Mouse (Mus musculus): Measurements from ENCODE around the gene Pan2.

DNA sequence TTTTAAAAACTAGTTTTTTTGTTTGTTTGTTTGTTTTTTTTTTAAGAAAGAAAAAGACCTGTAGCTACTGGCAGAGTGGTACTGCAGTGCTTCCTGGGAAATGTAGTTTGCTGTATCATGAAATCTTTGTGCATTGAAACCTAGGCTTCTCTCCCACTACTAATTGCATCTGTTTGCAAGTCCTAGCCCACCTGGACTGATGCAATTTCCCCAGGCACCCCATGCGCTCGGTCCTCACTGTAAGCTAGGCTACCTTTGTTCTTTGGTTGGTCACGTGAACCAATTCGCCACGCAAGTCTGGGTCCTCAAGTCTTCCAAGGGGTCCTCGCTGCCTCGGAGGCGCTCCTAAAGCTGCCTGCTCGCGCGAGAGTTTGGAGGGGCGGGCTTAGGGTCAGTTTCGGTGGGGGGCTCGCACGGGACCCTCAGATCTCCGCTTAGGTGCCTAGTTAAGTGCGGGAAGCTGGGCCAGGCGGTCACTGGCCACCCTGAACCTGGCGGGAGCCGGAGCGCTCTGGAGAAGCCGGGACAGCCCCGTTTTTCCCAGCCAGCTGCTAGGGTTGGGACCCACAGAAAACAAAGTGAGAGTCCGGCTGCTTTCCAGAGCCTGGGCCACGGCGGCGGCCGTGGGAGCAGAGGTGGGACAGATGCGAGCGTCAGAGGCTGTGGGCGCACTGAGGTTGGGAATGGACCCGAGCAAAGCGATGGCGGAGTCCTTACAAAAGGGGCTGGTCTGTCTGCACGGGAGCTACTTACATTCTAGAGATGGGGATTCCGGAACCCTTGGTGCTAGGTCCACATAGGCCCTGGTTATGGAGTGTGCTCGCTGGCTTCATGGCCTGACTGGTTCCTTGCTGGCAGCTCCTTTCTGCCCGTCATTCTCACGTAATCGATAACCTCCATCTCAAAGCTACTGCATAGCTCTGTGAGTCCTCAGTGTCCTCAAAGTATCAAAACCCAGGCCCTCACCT is 19.3 kb downstream of the Pan2 start, which contains the start of gene Cnpy2:
- TF ChIP-seq POLR2A (IDR thresholded peaks at IDR 0.05; ENCODE audit: borderline replicate concordance, extremely low read depth, insufficient read depth, insufficient read length, poor library complexity, severe bottlenecking) (peak; percentile 11; the same call in 1 of the 2 replicates), CTCF (IDR thresholded peaks at IDR 0.05; ENCODE audit: borderline replicate concordance, extremely low read depth, insufficient read depth, insufficient read length) (no peak)

Measured in brain, embryonic 14.5 days (tissue).